In genomic region chr6:145116098-145116672, GRCm38 (mm10) we compare ENCODE assay signal across 9 mouse cellular contexts. TPM values are rescaled to one million over a fixed set of nuclear protein-coding genes. Genes with fewer than 3 reads are reported as not detected.
DNase-seq lines count a peak whose midpoint lies in the region; ATAC-seq lines count a peak whose summit lies in the region.
"Had no signal": no experiment of that assay in that cellular context is flagged by ENCODE, and none has a peak within 500 bp of the region (broad histone marks: within the 10 kb centered on the region; RNA-seq: fewer than 3 reads in every experiment).

No protein-coding gene starts in this region.

- no peaks in the 10 kb centered on the region for H3K9me3 ChIP-seq in hindbrain, embryonic 16.5 days (ENCODE audit: control insufficient read depth, low read length)
- no peaks in the 10 kb centered on the region for H3K9me3 ChIP-seq in neural tube, embryonic 11.5 days (ENCODE audit: control insufficient read depth, low read length)

- H3K9ac ChIP-seq in hindbrain, embryonic 16.5 days (ENCODE audit: low read depth, low read length): peak overlapping the region; percentile 10; the same call in 1 of the 2 replicates
- peak overlapping the region; percentile 20 for H3K9ac ChIP-seq in neural tube, embryonic 11.5 days (ENCODE audit: low read length)

- no peaks in the 10 kb centered on the region for H3K36me3 ChIP-seq in hindbrain, embryonic 16.5 days (ENCODE audit: control insufficient read depth, insufficient read depth, low read length)
- H3K36me3 ChIP-seq in neural tube, embryonic 11.5 days (ENCODE audit: control insufficient read depth, insufficient read depth, low read length): no peaks in the 10 kb centered on the region

- ATAC-seq in CD4-positive, CD25-positive, alpha-beta regulatory T cell, adult 4 months: peak; percentile 22
- ATAC-seq in activated CD4-positive, CD25-positive, alpha-beta regulatory T cell, adult 4 months: peak; percentile 37
- no peak for ATAC-seq in hindbrain, embryonic 16.5 days
- peak; percentile 89 for ATAC-seq in neural tube, embryonic 11.5 days (ENCODE audit: insufficient read depth, low FRiP score, low TSS enrichment)
- ATAC-seq in frontal cortex, adult (ENCODE audit: low TSS enrichment): no peak

- H3K27ac ChIP-seq in hindbrain, embryonic 16.5 days (ENCODE audit: low read depth, low read length): no peak overlapping the region
- peak overlapping the region; percentile 2; the same call in 1 of the 2 replicates for H3K27ac ChIP-seq in neural tube, embryonic 11.5 days (ENCODE audit: low read depth, low read length)

- WGBS in hindbrain, embryonic 16.5 days: 5% methylated on average over 4 of the region's 4 CpGs
- 9% methylated on average over 4 of the region's 4 CpGs for WGBS in neural tube, embryonic 11.5 days

- peak; percentile 53 for DNase-seq in neural tube, embryonic 11.5 days (ENCODE audit: low spot score)
- no peak for DNase-seq in adrenal gland, postnatal 4 days (ENCODE audit: low spot score in 2 of 2)
- DNase-seq in kidney, postnatal 10 days: no peak
- DNase-seq: kidney, postnatal 25 days; right cerebral cortex, postnatal 25 days had no signal

- H3K4me1 ChIP-seq in hindbrain, embryonic 16.5 days (ENCODE audit: control insufficient read depth, insufficient read depth, low read depth, low read length): no peaks in the 10 kb centered on the region; the same call in 1 of the 2 replicates
- peaks cover 5% of the 10 kb centered on the region; the same call in 1 of the 2 replicates for H3K4me1 ChIP-seq in neural tube, embryonic 11.5 days (ENCODE audit: control insufficient read depth, insufficient read depth, low read length)

- H3K27me3 ChIP-seq in hindbrain, embryonic 16.5 days (replicated peaks; ENCODE audit: control insufficient read depth, insufficient read depth, low read length): no peaks in the 10 kb centered on the region
- no peaks in the 10 kb centered on the region for H3K27me3 ChIP-seq in neural tube, embryonic 11.5 days (ENCODE audit: control insufficient read depth, insufficient read depth, low read length)

- no peak overlapping the region for H3K4me3 ChIP-seq in hindbrain, embryonic 16.5 days (ENCODE audit: low read length)
- H3K4me3 ChIP-seq in neural tube, embryonic 11.5 days (ENCODE audit: low read depth, low read length): no peak overlapping the region

- H3K4me2 ChIP-seq in hindbrain, embryonic 16.5 days (ENCODE audit: low read length): no peak overlapping the region
- no peak overlapping the region for H3K4me2 ChIP-seq in neural tube, embryonic 11.5 days (ENCODE audit: low read depth)

RNA-seq across cellular contexts. Expression of gene Lrmp, which starts 0.7 kb away (rescaled TPM):
- 100 to 1,000 TPM; 157 to 238 TPM for polyA plus RNA-seq in CD4-positive, CD25-positive, alpha-beta regulatory T cell, adult 4 months (2017; shearing (Covaris generic))
- 100 to 1,000 TPM; 110 to 124 TPM for polyA plus RNA-seq in activated CD4-positive, CD25-positive, alpha-beta regulatory T cell, adult 4 months (2017; shearing (Covaris generic))
- polyA plus RNA-seq in hindbrain, embryonic 16.5 days (2015; fragmentation: Nextera tagmentation; extraction: Ambion mirVana): 0.89 and 1.0 TPM in 2 replicates
- 2.8 and 3.5 TPM in 2 replicates for polyA plus RNA-seq in neural tube, embryonic 11.5 days (2014; fragmentation: Nextera tagmentation; extraction: Ambion mirVana)
- 1 to 10 TPM; 5.2 to 5.9 TPM for total RNA-seq in adrenal gland, postnatal 4 days (2021)

RNA-seq across cellular contexts. Expression of gene Bcat1, which starts 40.2 kb away (rescaled TPM):
- 10 to 100 TPM in 1 of 2 experiments, 1 to 10 TPM in 1; 9.3 to 10.4 TPM for polyA plus RNA-seq in CD4-positive, CD25-positive, alpha-beta regulatory T cell, adult 4 months (2017; shearing (Covaris generic))
- polyA plus RNA-seq in activated CD4-positive, CD25-positive, alpha-beta regulatory T cell, adult 4 months (2017; shearing (Covaris generic)): 10 to 100 TPM; 13.0 to 15.1 TPM
- 110 and 116 TPM in 2 replicates for polyA plus RNA-seq in hindbrain, embryonic 16.5 days (2015; fragmentation: Nextera tagmentation; extraction: Ambion mirVana)
- 112 and 114 TPM in 2 replicates for polyA plus RNA-seq in neural tube, embryonic 11.5 days (2014; fragmentation: Nextera tagmentation; extraction: Ambion mirVana)
- 10 to 100 TPM in 1 of 2 experiments, 1 to 10 TPM in 1; 8.9 to 10.4 TPM for total RNA-seq in adrenal gland, postnatal 4 days (2021)

Comparison
In these comparisons a context has a peak if more than half of its experiments do, and no peak if none do; other contexts are left out.
1. ATAC-seq: peak in CD4-positive, CD25-positive, alpha-beta regulatory T cell, adult 4 months (single experiment), activated CD4-positive, CD25-positive, alpha-beta regulatory T cell, adult 4 months (single experiment) and neural tube, embryonic 11.5 days (single experiment); none in hindbrain, embryonic 16.5 days (single experiment) and frontal cortex, adult (single experiment).
2. RNA of gene Lrmp, which starts 0.7 kb away (polyA plus RNA-seq): 157 to 238 TPM in CD4-positive, CD25-positive, alpha-beta regulatory T cell, adult 4 months and 110 to 124 TPM in activated CD4-positive, CD25-positive, alpha-beta regulatory T cell, adult 4 months; 2.8 to 3.5 TPM in neural tube, embryonic 11.5 days and 0.89 to 1.0 TPM in hindbrain, embryonic 16.5 days; every median in the first group is over 10 times any median in the second.